Mouse (Mus musculus) left cerebral cortex, postnatal 36 days (tissue): ENCODE results near the gene Dpf2. TPM values are rescaled to one million over a fixed set of nuclear protein-coding genes. Genes with fewer than 3 reads are reported as not detected.

Experiments used
- DNase-seq, 2 experiments: peaks; one replicate each; pipeline ENCODE4 v3.0.0; 2021 to 2022; ENCODE audit warnings: low spot score in 2 of 2, mixed read lengths in 1 of 2
- intact Hi-C: fragments of 180-260 bp; cut with DNase I; formaldehyde crosslinking; loops from one replicate; pipeline ENCODE4 v1.15.1; 2025
- total RNA-seq, 2 experiments: library from RNA; stranded (reverse); gene quantifications; 2 replicates each; pipeline ENCODE4 v1.2.3; 2021

The Dpf2 gene
- 10 to 100 TPM; 77.5 to 96.5 TPM for total RNA-seq

DNA sequence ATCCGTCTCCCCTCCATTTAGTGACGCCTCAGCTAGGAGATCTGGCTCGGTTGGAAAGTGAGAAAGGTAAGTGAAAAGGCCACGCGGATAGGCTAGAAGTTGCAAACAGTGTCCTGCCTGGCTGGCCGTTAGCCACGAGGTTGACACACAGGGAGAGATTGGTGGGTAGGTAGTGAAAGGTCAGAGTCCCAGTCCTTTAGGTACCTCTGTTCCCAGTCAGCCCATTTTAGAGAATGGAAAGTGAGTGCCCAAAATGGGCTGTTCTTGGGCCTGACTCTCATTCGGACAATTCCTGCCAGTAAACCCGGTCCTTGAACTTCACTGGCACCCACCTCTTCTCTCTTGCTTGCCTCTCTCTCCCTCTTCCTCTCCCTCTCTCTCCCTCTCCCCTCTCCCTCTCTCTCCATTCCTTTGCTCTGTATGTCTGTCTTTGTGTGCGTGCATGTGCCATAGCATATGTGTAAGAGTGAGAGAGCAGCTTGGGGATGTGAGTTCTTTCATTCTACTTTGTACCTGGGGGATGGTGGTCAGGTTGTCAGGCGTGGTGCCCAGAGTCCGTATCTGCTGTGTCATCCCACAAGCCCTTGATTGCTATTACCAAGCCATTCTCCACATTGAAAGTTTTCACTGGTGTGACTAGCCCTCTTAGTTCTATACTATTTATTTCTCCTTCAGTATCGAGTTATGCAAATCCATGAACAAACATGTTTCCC, at the start of gene Dpf2:
Gene Dpf2, minus strand, starts transcription at position 4 of the 713 bp plus-strand sequence.
- no peak for DNase-seq
- intact Hi-C loops: no loop called here

GRCm38 (mm10) chr19:5957371-5957770, 44.6 kb upstream of the Dpf2 start:
- intact Hi-C loops: no loop called here
- no peak for DNase-seq

- intact Hi-C loops: loop anchor here (1.0 kb wide), 1 partner anchor 32 kb away; the partner anchor contains the start of gene Cdc42ep2
- peak; percentile 63 to 76 for DNase-seq
These were observed 43.9 kb upstream of the Dpf2 start for GRCm38 (mm10) chr19:5956685-5957084.

- intact Hi-C loops: loop anchor here (1.0 kb wide), 1 partner anchor 32 kb away; the partner anchor contains the start of gene Cdc42ep2
These were observed 43.2 kb upstream of the Dpf2 start for GRCm38 (mm10) chr19:5955704-5956670.

GRCm38 (mm10) chr19:5954936-5955335, 42.1 kb upstream of the Dpf2 start:
- no peak for DNase-seq
- intact Hi-C loops: no loop called here

More at GRCm38 (mm10) chr19:5955704-5956670, 43.2 kb upstream of the Dpf2 start:
- DNase-seq: no peak

GRCm38 (mm10) chr19:5954031-5954710, 41.4 kb upstream of the Dpf2 start:
- intact Hi-C loops: no loop called here
- no peak for DNase-seq

DNA sequence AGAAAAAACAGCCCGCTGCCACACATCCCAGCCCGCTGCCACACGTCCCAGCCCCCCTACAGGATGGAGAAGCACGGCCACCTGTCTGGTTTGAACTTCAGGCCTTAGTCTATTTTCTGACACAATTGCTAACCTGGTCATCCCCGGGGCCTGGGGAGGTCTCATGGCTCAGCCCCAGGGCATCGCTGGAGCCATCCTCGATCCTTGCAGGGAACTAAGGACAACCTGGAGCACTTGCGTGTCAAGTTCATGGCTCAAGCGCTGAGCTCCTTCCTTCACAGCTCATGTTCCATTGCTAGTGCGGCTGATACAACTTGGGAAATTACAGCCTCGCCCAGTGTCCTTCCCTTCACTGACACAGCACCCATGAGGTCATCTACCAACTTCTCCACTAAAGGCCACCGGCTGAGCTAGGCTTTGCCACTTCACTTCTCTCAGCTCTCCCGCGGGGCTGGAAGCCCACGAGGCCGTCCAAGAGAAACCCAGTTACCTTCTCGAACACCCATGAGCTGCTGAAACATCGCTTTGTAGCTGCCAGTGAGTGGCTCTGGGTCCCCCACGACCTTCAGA, 40.5 kb upstream of the Dpf2 start:
- DNase-seq: no peak

DNA sequence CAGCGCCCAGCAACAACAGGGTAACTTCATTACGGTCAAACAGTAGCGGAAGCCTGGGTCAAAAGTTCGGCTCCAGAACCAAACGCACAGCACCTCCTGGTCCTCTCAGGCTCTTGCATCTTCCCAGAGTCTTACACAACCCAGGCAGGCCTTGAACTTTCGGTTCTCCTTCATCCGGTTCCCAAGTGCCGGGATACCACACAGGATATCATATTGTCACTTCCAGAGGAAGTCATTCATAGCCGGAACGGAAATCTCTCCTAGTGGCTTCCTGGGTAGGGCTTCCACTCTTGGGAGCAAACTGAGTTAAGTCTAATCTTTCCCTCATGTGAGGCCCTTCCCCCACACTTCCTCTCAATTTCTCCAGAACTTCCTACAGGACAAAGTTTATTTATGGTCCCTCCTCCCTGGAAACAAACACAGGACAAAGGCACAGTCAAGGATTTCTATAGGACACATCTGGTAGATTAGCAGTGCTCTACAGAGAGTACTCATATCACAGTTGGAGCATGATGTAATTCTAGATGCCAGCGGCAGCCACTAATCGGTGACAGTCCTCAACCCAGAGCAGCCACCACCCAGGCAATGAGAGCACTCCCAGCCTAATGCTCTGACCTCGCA, 39.4 kb upstream of the Dpf2 start:
- intact Hi-C loops: no loop called here
- no peak for DNase-seq

More for the DNA sequence above, 40.5 kb upstream of the Dpf2 start:
- intact Hi-C loops: no loop called here

DNA sequence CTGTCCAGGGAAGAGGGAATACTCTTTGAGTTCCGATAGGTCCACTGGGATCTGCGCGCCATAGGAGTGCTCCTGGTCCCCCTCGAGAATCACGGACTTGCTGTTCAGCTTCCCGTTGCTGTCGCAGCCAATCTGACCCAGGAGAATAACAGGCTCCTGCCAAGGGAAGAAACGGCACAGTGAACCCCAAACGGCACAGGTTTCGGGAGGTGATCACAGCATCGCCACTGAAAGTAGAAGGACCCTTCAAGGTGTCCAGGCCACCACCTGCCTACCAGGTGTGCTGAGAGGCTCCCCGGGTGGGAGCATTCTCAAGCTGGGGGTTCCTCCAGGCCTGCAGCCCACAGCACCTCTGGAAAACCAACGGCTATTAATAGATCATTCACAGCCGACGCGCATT, 38.8 kb upstream of the Dpf2 start:
- intact Hi-C loops: no loop called here
- no peak for DNase-seq

- DNase-seq: no peak
- intact Hi-C loops: no loop called here
These were observed 37.4 kb upstream of the Dpf2 start for GRCm38 (mm10) chr19:5950218-5950617.

- intact Hi-C loops: no loop called here
- no peak for DNase-seq
These were observed 33.1 kb upstream of the Dpf2 start for GRCm38 (mm10) chr19:5945891-5946290.

DNA sequence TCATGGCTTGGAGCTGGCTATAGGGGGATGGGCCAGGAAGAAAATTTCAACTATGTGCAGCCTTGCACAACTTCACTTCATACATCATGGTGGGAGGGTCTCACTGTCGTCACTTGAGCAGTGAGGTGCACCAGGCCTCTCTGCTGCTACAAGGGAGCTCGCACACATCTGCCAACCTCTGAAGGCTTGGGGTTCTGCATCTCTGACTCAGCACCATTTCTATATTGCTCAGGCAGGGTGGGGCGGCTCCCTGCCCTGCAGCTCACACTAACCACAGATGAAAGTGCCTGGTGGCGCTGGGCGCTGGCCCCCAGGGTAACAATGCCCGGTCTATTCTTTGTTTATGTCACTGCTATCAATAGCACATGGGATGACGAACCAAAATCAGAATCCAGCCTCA, 32.2 kb upstream of the Dpf2 start:
- no peak for DNase-seq

GRCm38 (mm10) chr19:5944145-5944544, 31.3 kb upstream of the Dpf2 start:
- intact Hi-C loops: no loop called here
- DNase-seq: no peak

More for the DNA sequence above, 32.2 kb upstream of the Dpf2 start:
- intact Hi-C loops: no loop called here

DNA sequence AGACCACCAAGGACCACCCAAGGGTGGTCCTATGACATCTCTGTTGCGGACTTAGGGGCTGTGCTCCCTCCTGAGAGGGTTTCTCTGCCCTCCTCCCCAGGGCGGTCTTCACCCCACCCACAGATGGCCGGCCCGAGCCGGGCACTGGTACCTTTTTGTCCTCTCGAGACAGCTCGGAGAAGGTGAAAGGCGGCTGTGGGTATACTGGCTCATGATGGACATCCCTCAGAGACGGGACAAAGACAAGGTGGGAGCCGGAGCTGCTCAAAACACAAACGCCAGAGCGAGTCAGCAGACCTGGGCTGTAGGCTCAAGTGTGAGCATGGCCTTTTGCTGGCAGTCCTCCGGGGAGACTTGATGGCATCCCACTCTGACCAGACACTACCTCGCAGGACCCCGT, 30.6 kb upstream of the Dpf2 start:
- DNase-seq: no peak
- intact Hi-C loops: no loop called here

GRCm38 (mm10) chr19:5942581-5942980, 29.8 kb upstream of the Dpf2 start:
- no peak for DNase-seq

GRCm38 (mm10) chr19:5940656-5941055, 27.8 kb upstream of the Dpf2 start:
- no peak for DNase-seq
- intact Hi-C loops: no loop called here

More at GRCm38 (mm10) chr19:5942581-5942980, 29.8 kb upstream of the Dpf2 start:
- intact Hi-C loops: no loop called here

- DNase-seq: no peak
- intact Hi-C loops: no loop called here
These were observed 27.4 kb upstream of the Dpf2 start for GRCm38 (mm10) chr19:5940173-5940572.

GRCm38 (mm10) chr19:5939715-5940114, 26.9 kb upstream of the Dpf2 start:
- no peak for DNase-seq
- intact Hi-C loops: no loop called here

DNA sequence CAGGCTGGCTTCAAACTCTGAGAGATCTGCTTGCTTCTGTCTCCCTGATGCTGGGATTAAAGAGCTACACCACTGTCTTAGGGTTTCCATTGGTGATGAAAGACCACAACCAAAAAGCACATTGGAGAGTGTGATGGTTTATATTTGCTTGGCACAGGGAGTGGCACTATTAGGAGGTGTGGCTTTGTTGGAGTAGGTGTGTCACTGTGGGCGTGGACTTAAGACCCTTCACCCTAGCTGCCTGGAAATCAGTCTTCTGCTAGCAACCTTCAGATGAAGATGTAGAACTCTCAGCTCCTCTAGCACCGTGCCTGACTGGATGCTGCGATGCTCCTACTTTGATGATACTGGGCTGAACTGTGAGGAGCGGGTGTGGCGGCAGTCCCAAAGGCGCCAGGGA, 25.7 kb upstream of the Dpf2 start:
- no peak for DNase-seq
- intact Hi-C loops: no loop called here
